Mouse (Mus musculus): ENCODE data around the gene Fstl4.

Gene Fstl4

GRCm38 (mm10) chr11:53024403-53024802, 260.0 kb downstream of the Fstl4 start:
- in situ Hi-C loops (cut with MboI), result no loop called here

- in situ Hi-C loops (cut with MboI), result no loop called here
Measured at GRCm38 (mm10) chr11:53025686-53026085, 261.3 kb downstream of the Fstl4 start.

GRCm38 (mm10) chr11:53028421-53029168, 264.2 kb downstream of the Fstl4 start:
- in situ Hi-C loops (cut with MboI), result no loop called here

GRCm38 (mm10) chr11:53031777-53032176, 267.3 kb downstream of the Fstl4 start:
- in situ Hi-C loops (cut with MboI), result no loop called here

- in situ Hi-C loops (cut with MboI), result no loop called here
Measured at GRCm38 (mm10) chr11:53032336-53032735, 267.9 kb downstream of the Fstl4 start.

GRCm38 (mm10) chr11:53035414-53035813, 271.0 kb downstream of the Fstl4 start:
- in situ Hi-C loops (cut with MboI), result no loop called here

GRCm38 (mm10) chr11:53046850-53047249, 282.4 kb downstream of the Fstl4 start:
- in situ Hi-C loops (cut with MboI), result no loop called here

- in situ Hi-C loops (cut with MboI), result no loop called here
Measured at GRCm38 (mm10) chr11:53054151-53054550, 289.7 kb downstream of the Fstl4 start.

GRCm38 (mm10) chr11:53055896-53056295, 291.5 kb downstream of the Fstl4 start:
- in situ Hi-C loops (cut with MboI), result no loop called here

- in situ Hi-C loops (cut with MboI), result no loop called here
Measured at GRCm38 (mm10) chr11:53056781-53057180, 292.3 kb downstream of the Fstl4 start.

GRCm38 (mm10) chr11:53057821-53058553, 293.6 kb downstream of the Fstl4 start:
- in situ Hi-C loops (cut with MboI), result no loop called here

GRCm38 (mm10) chr11:53058557-53058956, 294.1 kb downstream of the Fstl4 start:
- in situ Hi-C loops (cut with MboI), result no loop called here

GRCm38 (mm10) chr11:53067699-53068478, 303.5 kb downstream of the Fstl4 start:
- in situ Hi-C loops (cut with MboI), result no loop called here

- in situ Hi-C loops (cut with MboI), result no loop called here
Measured at GRCm38 (mm10) chr11:53068479-53069065, 304.1 kb downstream of the Fstl4 start.

GRCm38 (mm10) chr11:53069751-53070150, 305.3 kb downstream of the Fstl4 start:
- in situ Hi-C loops (cut with MboI), result no loop called here

GRCm38 (mm10) chr11:53071602-53072001, 307.2 kb downstream of the Fstl4 start:
- in situ Hi-C loops (cut with MboI), result no loop called here

GRCm38 (mm10) chr11:53077641-53078040, 313.2 kb downstream of the Fstl4 start:
- in situ Hi-C loops (cut with MboI), result no loop called here

- in situ Hi-C loops (cut with MboI), result no loop called here
Measured at GRCm38 (mm10) chr11:53078419-53079334, 314.2 kb downstream of the Fstl4 start.

GRCm38 (mm10) chr11:53081310-53081709, 316.9 kb downstream of the Fstl4 start:
- in situ Hi-C loops (cut with MboI), result no loop called here

GRCm38 (mm10) chr11:53085367-53085766, 320.9 kb downstream of the Fstl4 start:
- in situ Hi-C loops (cut with MboI), result no loop called here
